Mouse (Mus musculus) CD4-positive helper T cell, adult 2 months (primary cell): Measurements from ENCODE around the gene Aff1.

Experiments
- DNase-seq: peaks from one replicate; pipeline ENCODE4 v3.0.0-alpha.2; 2012; ENCODE audit warnings: low read depth, missing footprints, low spot score

The Aff1 gene

GRCm38 (mm10) chr5:103836148-103836784 lies 144.1 kb downstream of the Aff1 start:
- DNase-seq: no peak

- DNase-seq: no peak
Observed at GRCm38 (mm10) chr5:103838550-103839264, 146.5 kb downstream of the Aff1 start.

DNA sequence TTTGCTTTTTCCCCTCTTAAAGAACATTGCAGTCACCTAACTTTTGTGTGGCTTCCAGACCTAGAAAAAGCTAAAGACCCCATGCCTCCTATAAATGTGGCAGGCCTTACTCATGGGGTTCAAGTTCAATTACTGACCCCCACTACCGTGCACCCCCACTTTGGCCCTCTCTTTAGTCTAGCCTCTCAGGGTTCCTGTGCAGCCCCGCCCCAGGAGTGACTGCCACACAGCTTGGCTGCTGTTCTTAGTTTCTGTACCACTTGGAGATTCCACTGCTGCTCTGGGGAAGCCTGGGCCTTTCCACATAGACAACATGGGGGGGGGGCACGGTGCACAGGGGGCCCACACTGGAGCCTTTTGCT lies 147.1 kb downstream of the Aff1 start:
- no peak for DNase-seq

DNA sequence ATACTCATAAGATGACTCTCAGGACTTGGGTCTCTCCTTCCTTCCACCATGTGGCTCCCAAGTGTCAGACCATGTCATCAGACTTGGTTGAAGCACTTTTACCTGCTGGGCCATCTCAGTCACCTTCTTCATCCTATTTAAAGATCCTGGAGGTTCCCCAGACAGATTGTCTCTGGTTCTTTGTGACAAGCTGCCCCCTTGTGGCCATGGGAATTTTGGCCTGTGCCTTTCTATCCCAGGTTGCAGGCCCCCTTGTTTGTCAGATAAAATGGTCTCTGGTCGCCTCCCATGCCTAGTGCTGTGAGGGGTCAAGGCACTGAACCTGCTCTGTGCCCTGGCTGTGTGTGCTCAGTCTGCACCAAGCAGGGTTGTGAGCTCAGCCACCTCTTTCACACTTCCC lies 151.8 kb downstream of the Aff1 start:
- DNase-seq: no peak

DNA sequence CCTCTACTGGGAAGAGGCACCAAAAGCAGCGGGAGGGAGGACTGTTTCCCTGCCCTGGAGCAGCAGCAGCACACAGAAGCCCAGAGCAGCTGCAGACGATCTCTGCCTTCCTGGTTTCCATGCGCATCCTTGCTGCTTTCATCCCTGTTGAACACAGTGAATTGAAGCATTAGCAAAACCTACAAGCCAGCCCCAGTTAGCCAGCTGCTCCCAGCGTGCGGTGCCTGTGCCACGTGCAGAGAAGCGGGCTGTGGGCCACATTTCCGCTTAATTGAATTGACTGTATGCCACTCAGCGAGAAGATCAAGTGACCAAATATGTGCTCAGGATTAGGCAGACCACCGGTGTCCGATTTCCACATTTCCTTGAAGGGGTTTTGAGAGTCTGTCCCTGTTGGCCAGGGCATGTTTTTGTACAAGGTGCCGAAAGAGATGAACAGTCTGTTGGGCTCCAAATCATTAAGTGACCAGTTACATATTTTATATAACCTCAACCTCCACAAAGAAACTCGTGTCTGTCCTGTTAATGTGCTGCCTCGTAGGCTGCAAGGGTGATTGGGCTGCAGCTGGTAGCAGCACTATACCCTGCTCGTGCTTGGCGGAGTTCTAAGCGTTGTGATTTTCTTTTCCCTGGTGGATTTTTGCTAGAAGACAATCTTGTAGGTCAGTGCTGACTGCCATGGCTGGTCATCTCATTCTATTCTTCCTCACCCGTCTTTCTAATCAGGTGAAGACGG lies 153.4 kb downstream of the Aff1 start:
- no peak for DNase-seq

DNA sequence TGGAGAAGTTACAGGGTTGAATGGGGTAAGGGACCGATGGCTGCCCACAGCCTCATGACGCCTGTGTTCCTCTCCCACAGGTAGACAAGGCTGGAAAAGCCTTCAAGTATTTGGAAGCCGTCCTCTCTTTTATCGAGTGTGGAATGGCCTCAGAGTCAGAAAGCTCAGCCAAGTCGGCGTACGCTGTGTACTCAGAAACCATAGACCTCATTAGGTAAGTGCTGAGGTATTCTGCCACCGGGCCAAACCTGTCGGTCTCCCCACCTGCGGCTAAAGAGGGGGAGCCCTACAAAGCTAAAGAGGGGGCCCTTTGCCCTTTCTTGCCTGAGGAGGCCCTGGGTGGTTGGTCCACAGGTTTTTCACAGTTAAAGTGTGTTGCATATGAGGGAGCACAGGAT lies 154.0 kb downstream of the Aff1 start:
- DNase-seq: no peak

GRCm38 (mm10) chr5:103846609-103847008 lies 154.4 kb downstream of the Aff1 start:
- DNase-seq: no peak

DNA sequence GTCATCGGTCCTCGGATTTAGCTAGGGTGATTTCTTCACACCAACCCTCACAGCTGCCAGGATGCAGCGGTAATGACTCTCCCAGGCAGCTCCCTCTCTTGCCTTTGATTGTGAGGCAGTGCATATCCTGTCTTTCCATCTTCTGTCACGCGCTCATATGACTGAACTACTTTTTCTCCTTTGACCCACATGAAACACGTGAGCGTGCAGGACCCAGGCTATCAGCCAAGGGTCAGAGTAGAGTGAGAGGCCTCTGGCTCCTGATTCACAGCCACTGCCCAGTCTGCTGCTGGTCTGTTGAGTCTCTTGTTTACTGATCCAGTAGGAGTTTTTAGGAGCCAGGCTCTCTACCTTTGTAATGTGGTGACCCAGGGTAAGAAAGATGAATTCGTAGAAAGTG lies 156.4 kb downstream of the Aff1 start:
- no peak for DNase-seq

- DNase-seq: no peak
Observed at GRCm38 (mm10) chr5:103852756-103853549, 160.8 kb downstream of the Aff1 start.

DNA sequence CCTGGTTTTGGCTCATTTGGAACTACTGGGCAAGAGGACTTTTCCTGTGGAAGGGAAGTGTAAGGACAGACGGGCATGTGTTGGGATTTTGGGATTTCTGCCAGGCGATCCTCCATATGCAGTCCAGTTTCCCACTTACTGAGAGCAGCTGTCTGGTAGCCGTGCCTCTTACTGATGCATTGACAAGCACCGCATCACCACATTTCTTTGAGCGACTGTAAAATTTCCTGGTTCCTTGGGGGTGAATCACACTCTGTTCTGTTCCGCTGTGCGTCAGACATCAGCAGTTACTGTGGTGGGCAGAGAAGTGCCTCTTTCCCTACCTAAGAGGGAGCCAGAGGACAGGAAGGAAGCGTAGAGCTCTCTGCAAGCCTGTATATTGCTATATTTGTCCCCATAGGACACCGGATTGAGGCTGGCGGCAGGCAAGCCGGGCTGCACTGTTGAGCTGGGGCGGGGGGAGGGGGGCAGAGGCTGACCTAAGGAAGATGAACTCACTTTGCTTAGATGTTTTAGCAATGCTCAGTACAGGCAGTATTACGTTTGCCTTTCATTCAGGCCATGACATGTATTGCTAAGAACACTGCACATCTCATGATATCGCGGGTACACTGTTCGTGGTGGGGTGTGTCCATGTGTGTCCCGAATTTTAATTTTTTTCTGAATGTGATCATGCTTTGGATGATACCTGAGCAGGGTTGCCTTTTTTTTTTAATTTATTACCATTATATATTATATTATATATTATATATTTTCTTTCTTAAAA lies 162.1 kb downstream of the Aff1 start:
- no peak for DNase-seq

GRCm38 (mm10) chr5:103854807-103855194 lies 162.6 kb downstream of the Aff1 start:
- DNase-seq: no peak

DNA sequence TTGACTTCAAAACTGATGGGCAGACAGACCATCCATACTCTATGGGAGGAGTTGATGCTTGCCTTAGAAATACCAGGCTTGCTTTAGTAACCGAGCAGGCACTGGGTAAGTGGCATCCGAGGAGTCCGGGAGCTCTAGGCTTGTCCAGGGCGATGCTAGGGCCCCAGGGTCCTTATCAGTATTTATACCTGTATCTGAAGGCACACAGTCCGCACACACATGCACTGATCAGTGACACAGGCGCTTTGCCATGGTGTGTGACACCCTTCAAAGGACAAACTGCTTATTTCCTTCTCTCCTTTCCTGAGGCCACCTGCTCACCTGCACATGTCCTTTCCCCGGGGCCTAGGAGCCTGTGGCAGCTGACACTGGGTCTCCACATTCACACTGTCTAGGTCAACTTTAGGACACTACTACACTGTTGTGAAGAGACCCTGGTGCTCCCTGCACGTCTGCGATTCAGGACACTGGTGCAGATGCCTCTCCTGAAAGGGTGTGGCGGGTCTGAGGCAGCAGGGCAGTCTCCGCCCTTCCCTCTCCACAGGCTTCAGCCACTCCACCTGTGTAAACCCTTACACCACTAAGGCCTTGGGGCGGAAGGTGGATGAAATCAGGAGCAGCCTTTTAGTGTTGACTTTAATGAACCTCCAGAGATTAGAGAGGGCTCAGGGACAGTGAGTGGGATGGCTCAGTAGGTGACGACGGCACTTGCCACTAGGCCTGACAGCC lies 163.5 kb downstream of the Aff1 start:
- no peak for DNase-seq

- DNase-seq: peak; percentile 43
Observed at GRCm38 (mm10) chr5:103856286-103857009, 164.3 kb downstream of the Aff1 start.

GRCm38 (mm10) chr5:103857151-103857550 lies 165.0 kb downstream of the Aff1 start:
- DNase-seq: no peak

GRCm38 (mm10) chr5:103860622-103861021 lies 168.4 kb downstream of the Aff1 start:
- DNase-seq: no peak

DNA sequence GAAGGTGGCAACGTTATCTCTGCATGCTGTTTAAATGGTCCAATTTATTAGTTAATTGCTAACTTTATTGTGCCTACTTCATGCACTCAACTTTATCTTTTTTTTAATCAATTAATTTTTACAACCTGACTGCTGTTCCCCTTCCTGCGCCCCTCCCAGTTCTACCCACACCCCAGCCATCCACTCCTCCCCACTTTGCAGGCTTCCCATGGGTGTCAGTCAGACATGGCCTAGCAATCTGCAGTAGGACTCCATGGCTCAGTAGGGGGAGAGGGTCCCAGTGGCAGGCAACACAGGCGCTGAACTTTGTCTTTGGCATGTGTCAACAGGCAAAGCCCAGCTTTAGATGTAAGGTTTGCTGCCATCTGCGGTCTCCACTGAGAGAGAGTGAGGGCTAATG lies 171.6 kb downstream of the Aff1 start:
- DNase-seq: no peak

GRCm38 (mm10) chr5:103889766-103890165 lies 197.6 kb downstream of the Aff1 start:
- DNase-seq: no peak

DNA sequence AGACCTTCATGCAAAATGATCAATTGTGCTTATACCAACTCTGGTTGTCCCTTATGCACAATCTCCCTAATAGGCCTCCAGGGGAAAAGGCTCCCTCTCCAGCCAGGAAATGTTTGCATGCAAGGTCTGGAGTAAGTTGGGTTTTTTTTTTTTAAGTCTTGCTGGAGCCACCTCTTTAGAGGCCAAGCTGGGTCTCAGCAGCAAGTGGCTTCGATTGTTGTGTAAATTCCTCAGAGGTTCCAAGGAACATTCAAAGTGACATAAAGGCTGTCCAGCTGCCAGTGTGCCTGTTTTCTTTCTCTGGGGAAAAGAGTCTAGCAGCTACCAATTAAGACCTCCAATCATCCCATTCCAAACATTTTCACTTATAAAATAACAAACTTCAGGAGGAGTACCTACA lies 206.1 kb downstream of the Aff1 start:
- no peak for DNase-seq
